Mouse (Mus musculus) hindbrain, postnatal 0 days (tissue): ENCODE results near the gene Rasa3. TPM values are rescaled to one million over a fixed set of nuclear protein-coding genes. Genes with fewer than 3 reads are reported as not detected.
A peak's percentile ranks its signal among the peaks of the same experiment; 100 is the strongest.

Source experiments
- ATAC-seq: fragments of 200-750 bp; cut with Nextera tagmentation; 2 replicates; pipeline ENCODE4 v1.8.0; 2017; ENCODE audit warnings: mild to moderate bottlenecking, moderate TSS enrichment, moderate library complexity
- DNase-seq: peaks from one replicate; pipeline ENCODE4 v3.0.0-alpha.2; 2015; ENCODE audit warnings: low spot score
- H3K27ac ChIP-seq: fragments of 300-500 bp; sonication (generic); 2 replicates; pipeline ENCODE4 v1.5.1; 2014; ENCODE audit warnings: mild to moderate bottlenecking
- H3K27me3 ChIP-seq: fragments of 300-500 bp; sonication (generic); 2 replicates; pipeline ENCODE4 v1.6.1; 2014; ENCODE audit warnings: low read length, mixed read lengths; ENCODE audit not compliant: insufficient read depth
- H3K36me3 ChIP-seq: fragments of 300-500 bp; sonication (generic); 2 replicates; pipeline ENCODE4 v1.6.1; 2014; ENCODE audit warnings: low read length, mixed read lengths; ENCODE audit not compliant: insufficient read depth
- H3K4me1 ChIP-seq: fragments of 300-500 bp; sonication (generic); 2 replicates; pipeline ENCODE4 v1.6.1; 2014; ENCODE audit warnings: antibody characterized with exemption, low read length, mixed read lengths; ENCODE audit not compliant: insufficient read depth
- H3K4me2 ChIP-seq: fragments of 300-500 bp; sonication (generic); 2 replicates; pipeline ENCODE4 v1.6.1; 2014; ENCODE audit warnings: low read depth, mild to moderate bottlenecking, low read length, moderate library complexity, mixed read lengths
- H3K4me3 ChIP-seq: fragments of 300-500 bp; sonication (generic); 2 replicates; pipeline ENCODE4 v1.5.1; 2014; ENCODE audit warnings: low read length
- H3K9ac ChIP-seq: fragments of 300-500 bp; sonication (generic); replicated peaks from 2 replicates; pipeline ENCODE4 v1.6.1; 2014; ENCODE audit warnings: mild to moderate bottlenecking, low read length, moderate library complexity, mixed read lengths
- H3K9me3 ChIP-seq: fragments of 300-500 bp; sonication (generic); 2 replicates; pipeline ENCODE4 v1.6.1; 2016; ENCODE audit warnings: low read length, mixed read lengths
- CTCF ChIP-seq: IDR thresholded peaks from 2 replicates; pipeline ENCODE4 v1.5.1; 2016; ENCODE audit warnings: antibody characterized with exemption, control low read depth, low read depth
- WGBS: fragments of 180-500 bp; shearing (Covaris S2); extraction: QIAGEN DNeasy Blood & Tissue Kit; methylation state at CpG from one replicate; pipeline ENCODE4 v1.1.7; 2014; 5-methylcytosine and 5-hydroxymethylcytosine counted together
- polyA plus RNA-seq: library from polyadenylated mRNA; unstranded; fragments of >200 nt; fragmentation: Nextera tagmentation; extraction: Ambion mirVana; gene quantifications from 2 replicates; pipeline ENCODE4 v1.2.1, GENCODE M21; 2015
- total RNA-seq: library from RNA; depleted of rRNA; stranded (reverse); fragments of >200 nt; gene quantifications from 2 replicates; pipeline ENCODE4 v1.2.3, GENCODE M21; 2014

The Rasa3 gene
- total and polyA plus RNA-seq, 2 experiments from 2014 or later, result 29.4 to 85.2 TPM

GRCm38 (mm10) chr8:13703756-13704155, 26.4 kb upstream of the Rasa3 start:
- H3K9ac ChIP-seq, result no peak overlapping the region
- H3K27ac ChIP-seq, result no peak overlapping the region
- peaks cover 12% of the 10 kb centered on the region for H3K4me1 ChIP-seq
- H3K36me3 ChIP-seq, result no peaks in the 10 kb centered on the region
- H3K4me3 ChIP-seq, result no peak overlapping the region
- no peak for TF ChIP-seq CTCF
- H3K9me3 ChIP-seq, result no peaks in the 10 kb centered on the region
- 96% methylated on average over 6 of the region's 6 CpGs for WGBS
- ATAC-seq (no peak), DNase-seq (no peak)
- H3K27me3 ChIP-seq, result no peaks in the 10 kb centered on the region
- H3K4me2 ChIP-seq, result no peak overlapping the region

- H3K27ac ChIP-seq, result no peak overlapping the region
- H3K4me2 ChIP-seq, result no peak overlapping the region
- no peaks in the 10 kb centered on the region for H3K27me3 ChIP-seq
- H3K4me1 ChIP-seq, result peaks cover 12% of the 10 kb centered on the region
- no peak for TF ChIP-seq CTCF
- DNase-seq (no peak), ATAC-seq (no peak)
- H3K9ac ChIP-seq, result no peak overlapping the region
- no peak overlapping the region for H3K4me3 ChIP-seq
- no peaks in the 10 kb centered on the region for H3K36me3 ChIP-seq
- WGBS, result 60% methylated on average over 4 of the region's 4 CpGs
- H3K9me3 ChIP-seq, result no peaks in the 10 kb centered on the region
These were observed 25.4 kb upstream of the Rasa3 start for GRCm38 (mm10) chr8:13702755-13703154.

- no peak for DNase-seq
- no peaks in the 10 kb centered on the region for H3K27me3 ChIP-seq
- no peak overlapping the region for H3K9ac ChIP-seq
- no peak overlapping the region for H3K27ac ChIP-seq
- H3K9me3 ChIP-seq, result no peaks in the 10 kb centered on the region
- no peak overlapping the region for H3K4me3 ChIP-seq
- H3K4me1 ChIP-seq, result 0 out of 2 replicates have a peak, but pooled peaks cover 3% of the 10 kb centered on the region
- H3K4me2 ChIP-seq, result no peak overlapping the region
- H3K36me3 ChIP-seq, result no peaks in the 10 kb centered on the region
- WGBS, result 81% methylated on average over 5 of the region's 5 CpGs
- TF ChIP-seq CTCF, result no peak
- ATAC-seq, result no peak
These were observed 22.0 kb upstream of the Rasa3 start for GRCm38 (mm10) chr8:13699323-13699949.

GRCm38 (mm10) chr8:13698281-13698680, 20.9 kb upstream of the Rasa3 start:
- no peak for TF ChIP-seq CTCF
- WGBS, result 84% methylated on average over 3 of the region's 3 CpGs
- Histone ChIP-seq H3K36me3 (no peaks in the 10 kb centered on the region), H3K4me1 (0 out of 2 replicates have a peak, but pooled peaks cover 3% of the 10 kb centered on the region), H3K27me3 (no peaks in the 10 kb centered on the region), H3K27ac (no peak overlapping the region), H3K4me2 (no peak overlapping the region), H3K4me3 (no peak overlapping the region), H3K9ac (no peak overlapping the region), H3K9me3 (no peaks in the 10 kb centered on the region)
- ATAC-seq, result no peak
- no peak for DNase-seq

GRCm38 (mm10) chr8:13697681-13698080, 20.3 kb upstream of the Rasa3 start:
- Histone ChIP-seq H3K27ac (no peak overlapping the region), H3K4me3 (no peak overlapping the region), H3K4me2 (no peak overlapping the region), H3K36me3 (no peaks in the 10 kb centered on the region), H3K27me3 (no peaks in the 10 kb centered on the region), H3K4me1 (peaks cover 4% of the 10 kb centered on the region; the same call in 1 of the 2 replicates), H3K9me3 (no peaks in the 10 kb centered on the region), H3K9ac (no peak overlapping the region)
- WGBS, result 65% methylated on average over 8 of the region's 8 CpGs
- TF ChIP-seq CTCF, result no peak
- no peak for ATAC-seq
- peak; percentile 44 for DNase-seq

- H3K27me3 ChIP-seq, result no peaks in the 10 kb centered on the region
- no peak overlapping the region for H3K4me3 ChIP-seq
- WGBS, result 73% methylated on average over 8 of the region's 8 CpGs
- DNase-seq (no peak), ATAC-seq (no peak)
- H3K4me2 ChIP-seq, result no peak overlapping the region
- no peaks in the 10 kb centered on the region for H3K9me3 ChIP-seq
- no peaks in the 10 kb centered on the region for H3K36me3 ChIP-seq
- H3K27ac ChIP-seq, result no peak overlapping the region
- no peak for TF ChIP-seq CTCF
- no peak overlapping the region for H3K9ac ChIP-seq
- peaks cover 7% of the 10 kb centered on the region; the same call in 1 of the 2 replicates for H3K4me1 ChIP-seq
These were observed 19.8 kb upstream of the Rasa3 start for GRCm38 (mm10) chr8:13697196-13697595.

GRCm38 (mm10) chr8:13696157-13696556, 18.8 kb upstream of the Rasa3 start:
- no peak overlapping the region for H3K27ac ChIP-seq
- peaks cover 7% of the 10 kb centered on the region; the same call in 1 of the 2 replicates for H3K4me1 ChIP-seq
- no peak overlapping the region for H3K4me3 ChIP-seq
- no peaks in the 10 kb centered on the region for H3K36me3 ChIP-seq
- DNase-seq (no peak), ATAC-seq (no peak)
- H3K9ac ChIP-seq, result no peak overlapping the region
- TF ChIP-seq CTCF, result no peak
- H3K4me2 ChIP-seq, result no peak overlapping the region
- no peaks in the 10 kb centered on the region for H3K27me3 ChIP-seq
- 86% methylated on average over 4 of the region's 4 CpGs for WGBS
- H3K9me3 ChIP-seq, result no peaks in the 10 kb centered on the region
